Mouse (Mus musculus): Measurements from ENCODE around the gene Enpp4.

GRCm38 (mm10) chr17:44071680-44072079 is 33.9 kb downstream of the Enpp4 start:
- TF ChIP-seq EP300 (IDR thresholded peaks at IDR 0.05; ENCODE audit: insufficient read depth, low read depth, low read length): no peak
- no peak for TF ChIP-seq CTCF (IDR thresholded peaks at IDR 0.05; ENCODE audit: low read depth, low read length)

All from ES-Bruce4 (cell line).